Mouse (Mus musculus): ENCODE measurements around the gene Fmn2. TPM values are rescaled to one million over a fixed set of nuclear protein-coding genes. Genes with fewer than 3 reads are reported as not detected.

The Fmn2 gene
- total RNA-seq, 2 experiments from 2014 or later, result 4.3 to 4.4 TPM

DNA sequence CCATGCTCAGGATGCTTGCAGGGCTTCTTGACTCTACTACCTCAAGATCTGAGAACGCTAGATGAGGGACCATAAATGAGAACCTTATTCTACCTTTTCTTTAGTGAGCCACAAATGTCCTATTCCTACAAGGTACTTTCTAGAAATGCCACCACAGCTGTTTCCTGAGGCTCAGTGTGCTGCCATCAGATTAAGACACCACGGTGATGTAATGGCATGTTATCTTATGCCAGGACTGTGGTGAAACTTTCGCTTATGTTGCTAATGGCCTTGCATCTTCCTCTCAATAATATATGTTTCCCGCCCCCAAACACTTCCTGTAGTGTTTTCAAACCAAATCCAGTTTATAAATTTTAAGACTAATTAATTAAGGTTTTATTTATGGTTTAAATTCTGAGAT lies 154.9 kb downstream of the Fmn2 start:
- DNase-seq (ENCODE audit: low spot score in 2 of 2), result no peak

DNA sequence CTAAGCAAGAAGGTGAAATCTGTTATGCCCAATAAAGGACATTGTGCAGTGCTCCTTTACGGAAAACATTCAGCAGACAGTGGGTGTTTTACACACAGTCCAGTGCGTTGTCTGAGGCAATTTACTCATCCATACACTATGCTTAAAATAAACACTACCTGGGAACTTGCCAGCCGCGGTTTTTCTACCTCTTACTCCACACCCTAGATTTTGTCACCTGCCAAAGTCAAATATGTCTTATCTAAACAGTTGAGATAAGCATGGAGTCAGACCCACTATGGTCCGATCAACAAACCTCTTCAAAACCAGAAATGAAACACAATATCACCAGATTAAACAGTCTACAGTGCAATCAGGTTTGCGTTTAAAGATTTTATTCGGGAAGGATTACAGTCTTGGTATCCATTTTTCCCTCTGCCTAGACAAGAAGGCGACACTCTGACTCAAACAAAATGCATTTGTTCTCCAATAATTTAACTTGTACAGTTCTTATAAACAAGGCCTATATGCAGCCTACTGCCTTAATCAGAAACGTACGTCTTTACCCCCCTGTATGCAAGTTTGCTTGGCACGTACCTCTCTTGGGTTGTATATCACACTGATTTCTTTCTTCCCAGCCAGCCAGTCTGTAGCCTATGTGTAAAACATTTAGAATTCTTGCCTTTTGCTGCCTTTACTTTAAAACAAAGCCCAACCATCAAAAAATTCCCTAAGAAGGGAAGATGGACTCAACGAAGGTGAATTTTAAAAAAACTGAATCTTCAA lies 158.0 kb downstream of the Fmn2 start:
- DNase-seq (ENCODE audit: low spot score in 2 of 2), result no peak

- no peak for DNase-seq (ENCODE audit: low spot score in 2 of 2)
These were observed 163.5 kb downstream of the Fmn2 start for GRCm38 (mm10) chr1:174665116-174665515.

DNA sequence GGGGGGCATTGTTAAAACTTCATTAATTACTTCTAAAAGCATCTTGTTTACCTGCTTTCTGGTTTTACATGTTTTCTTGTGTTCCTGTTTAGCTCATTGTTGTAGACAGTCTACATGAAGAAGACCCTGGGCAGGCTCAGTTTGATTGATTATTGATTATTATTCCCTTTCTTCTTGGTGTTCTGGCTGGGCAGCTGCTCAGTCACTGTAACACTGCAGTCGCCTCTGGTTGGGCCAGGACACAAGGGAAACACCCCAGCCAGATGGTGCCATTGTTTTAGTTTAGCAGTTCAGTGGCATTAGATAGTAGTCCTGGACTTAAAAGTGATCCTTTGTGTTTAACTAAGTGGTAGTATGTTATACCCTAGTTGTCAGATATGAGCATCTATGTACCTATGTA lies 167.5 kb downstream of the Fmn2 start:
- no peak for DNase-seq (ENCODE audit: low spot score in 2 of 2)

GRCm38 (mm10) chr1:174670846-174671245 lies 169.2 kb downstream of the Fmn2 start:
- no peak for DNase-seq (ENCODE audit: low spot score in 2 of 2)

DNA sequence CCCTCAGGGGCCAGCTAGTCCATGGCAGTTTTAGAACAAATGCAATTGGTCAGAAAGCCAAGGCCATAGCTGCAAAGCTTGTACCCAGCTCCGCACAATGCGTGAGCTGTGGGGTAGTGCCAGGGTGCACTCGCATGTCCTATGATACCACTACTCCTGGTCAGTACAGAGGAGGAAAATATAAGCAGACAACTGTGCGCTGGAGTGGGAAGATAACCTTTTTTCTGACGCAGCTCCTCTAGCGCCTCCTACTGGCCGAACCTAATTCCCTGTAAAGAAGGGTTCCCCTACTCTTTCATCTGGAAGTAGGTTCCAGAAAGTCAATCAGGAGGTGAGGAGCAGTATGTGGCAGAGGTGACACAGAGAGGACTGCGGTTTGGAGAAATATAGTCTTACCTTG lies 173.0 kb downstream of the Fmn2 start:
- DNase-seq (ENCODE audit: low spot score in 2 of 2), result no peak

DNA sequence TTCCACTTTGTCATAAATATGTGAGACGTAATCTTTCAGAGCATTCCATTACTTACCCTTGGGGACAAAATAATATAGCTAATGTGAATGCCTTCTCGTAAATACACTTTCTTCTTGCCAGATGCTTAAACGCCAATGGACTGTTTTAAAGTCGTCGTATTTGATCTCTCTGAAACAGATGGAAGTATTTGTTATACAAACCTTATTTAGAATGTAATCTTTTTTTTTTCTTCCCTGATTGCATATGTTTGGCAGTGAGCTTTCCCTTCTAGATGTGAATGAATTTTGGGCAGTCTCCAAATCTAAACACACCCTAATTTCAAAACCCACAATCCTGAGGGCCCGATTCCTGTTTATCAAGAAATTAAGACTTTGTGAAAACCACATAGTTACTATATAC lies 173.7 kb downstream of the Fmn2 start:
- no peak for DNase-seq (ENCODE audit: low spot score in 2 of 2)

- DNase-seq (ENCODE audit: low spot score in 2 of 2), result no peak
These were observed 174.6 kb downstream of the Fmn2 start for GRCm38 (mm10) chr1:174676187-174676586.

GRCm38 (mm10) chr1:174677211-174677610 lies 175.6 kb downstream of the Fmn2 start:
- no peak for DNase-seq (ENCODE audit: low spot score in 2 of 2)

DNA sequence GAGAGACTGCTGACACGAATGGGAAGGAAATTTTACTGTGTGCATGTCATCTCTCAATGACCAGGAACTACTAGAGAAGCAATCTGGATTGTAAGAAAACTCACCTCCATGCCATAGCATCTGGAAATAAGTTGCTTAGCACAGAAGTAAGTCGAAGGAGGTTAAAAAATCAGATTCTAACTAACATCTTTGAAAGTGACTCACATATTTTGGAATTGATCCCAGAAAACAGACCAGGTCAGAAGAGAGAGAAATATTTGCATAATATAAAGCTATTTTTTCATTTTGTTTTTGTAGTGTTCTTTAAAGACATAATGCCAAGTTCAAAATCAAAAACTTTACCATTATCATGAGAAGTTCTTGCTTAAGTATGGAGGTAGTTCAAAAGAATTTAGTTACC lies 187.7 kb downstream of the Fmn2 start:
- no peak for DNase-seq (ENCODE audit: low spot score in 2 of 2)

DNA sequence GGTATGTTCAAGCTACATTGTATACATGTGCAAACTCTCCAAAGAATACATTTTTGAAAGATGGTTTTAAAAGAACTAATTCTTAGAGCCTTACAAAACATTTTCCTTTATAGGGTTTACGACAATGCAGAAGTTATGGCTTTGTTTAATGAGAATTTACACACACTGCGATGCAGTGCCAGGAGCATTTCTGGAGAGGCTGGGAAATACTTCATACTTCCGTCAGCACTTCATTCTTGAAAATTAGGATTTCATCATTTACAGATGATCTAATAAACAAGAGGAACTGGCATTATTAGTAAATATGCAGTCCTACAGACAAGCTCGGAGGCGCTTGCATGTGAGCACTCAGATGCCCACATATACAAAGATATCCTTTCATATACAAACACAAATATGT lies 199.2 kb downstream of the Fmn2 start:
- no peak for DNase-seq (ENCODE audit: low spot score in 2 of 2)

GRCm38 (mm10) chr1:174701835-174702234 lies 200.2 kb downstream of the Fmn2 start:
- no peak for DNase-seq (ENCODE audit: low spot score in 2 of 2)

GRCm38 (mm10) chr1:174703909-174704308 lies 202.3 kb downstream of the Fmn2 start:
- DNase-seq (ENCODE audit: low spot score in 2 of 2), result no peak

DNA sequence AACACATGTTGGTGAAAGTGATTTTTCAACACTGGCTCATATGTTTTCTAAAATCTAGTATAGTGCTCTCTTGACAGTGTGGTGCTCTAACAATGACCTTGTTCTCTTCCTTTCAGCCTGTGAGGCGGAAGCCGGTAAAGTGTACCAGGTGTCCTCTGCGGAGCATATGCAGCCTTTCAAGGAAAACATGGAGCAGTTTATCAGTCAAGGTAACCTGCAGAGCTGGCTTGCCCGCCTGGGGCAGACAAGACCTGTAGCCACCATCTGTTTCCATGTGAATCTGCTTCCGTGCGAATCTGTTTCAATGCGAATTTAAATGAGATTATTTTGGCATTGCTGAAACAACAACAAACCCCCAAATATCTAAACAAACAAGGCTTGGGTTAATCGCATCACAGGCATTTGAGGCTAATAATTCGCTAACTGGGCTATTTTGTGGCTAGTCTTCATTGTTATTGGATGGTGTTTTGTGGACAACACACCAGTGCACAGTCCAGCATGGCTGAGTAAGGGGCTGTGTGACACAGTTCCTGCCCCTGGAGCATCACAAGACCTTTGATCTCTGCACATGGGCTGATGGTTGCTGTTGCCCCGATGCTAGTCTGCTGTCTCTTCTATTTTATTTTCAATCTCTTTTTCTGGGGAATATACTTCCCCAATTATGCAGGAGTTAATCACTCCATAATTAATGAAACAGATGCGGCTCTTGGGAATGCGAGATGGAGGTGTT lies 218.3 kb downstream of the Fmn2 start:
- DNase-seq (ENCODE audit: low spot score in 2 of 2), result no peak

DNA sequence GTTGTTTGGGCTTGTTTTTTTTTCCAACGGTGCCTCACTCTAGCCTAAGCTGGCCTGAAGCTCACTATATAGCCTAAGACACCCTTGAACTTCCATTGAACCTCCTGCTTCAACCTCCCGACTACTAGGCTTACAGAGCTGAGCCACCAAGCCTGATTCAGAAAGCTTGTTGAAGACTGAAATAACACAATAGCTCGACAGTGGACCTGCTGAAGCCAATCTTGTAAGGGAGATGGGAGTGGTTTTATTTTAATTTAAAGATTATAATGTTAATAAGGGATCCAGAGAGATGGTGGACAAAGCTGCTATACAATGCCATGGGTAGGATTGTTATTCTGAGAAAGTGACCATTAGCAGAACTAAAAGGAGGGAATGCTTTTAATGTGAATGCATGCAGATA lies 227.1 kb downstream of the Fmn2 start:
- DNase-seq (ENCODE audit: low spot score in 2 of 2), result no peak

DNA sequence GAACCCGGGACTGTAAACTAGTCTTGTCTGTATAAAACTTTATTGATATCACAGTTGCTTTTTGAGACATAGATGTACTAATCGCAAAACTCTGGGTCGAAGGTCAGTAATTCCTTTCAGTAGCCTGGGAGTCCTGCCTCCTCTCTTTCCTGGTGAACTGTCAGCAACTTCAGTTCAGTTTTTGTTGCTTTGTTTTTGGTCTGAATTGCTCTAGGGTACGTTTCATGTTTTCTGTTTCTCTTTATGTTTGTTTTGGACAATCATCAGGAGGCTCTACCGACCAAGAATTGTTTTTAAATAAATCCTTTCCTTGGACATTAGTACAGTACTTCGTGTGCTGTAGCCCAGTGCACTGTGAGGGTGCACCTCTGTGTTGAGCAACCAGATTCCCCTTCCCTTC lies 231.1 kb downstream of the Fmn2 start:
- DNase-seq (ENCODE audit: low spot score in 2 of 2), result no peak

GRCm38 (mm10) chr1:174738958-174739357 lies 237.3 kb downstream of the Fmn2 start:
- no peak for DNase-seq (ENCODE audit: low spot score in 2 of 2)

DNA sequence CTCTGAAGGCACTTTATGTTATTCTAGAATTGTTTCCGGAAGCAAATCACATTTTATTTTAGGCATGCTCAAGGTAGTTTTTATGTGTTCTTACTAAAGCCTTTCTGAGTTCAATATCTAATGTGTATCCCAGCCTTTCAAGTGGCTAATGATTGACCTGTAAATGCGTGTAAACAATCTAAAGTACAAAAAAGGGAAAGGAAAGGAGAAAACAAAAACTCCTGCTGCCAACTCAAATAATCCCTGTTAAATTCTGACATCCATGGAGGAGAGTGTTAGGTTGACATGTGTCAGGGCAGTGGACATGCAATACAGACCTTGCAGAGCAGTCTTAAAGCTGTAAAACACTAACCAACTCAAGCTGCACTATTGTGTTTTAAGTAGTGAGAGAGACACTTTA lies 241.0 kb downstream of the Fmn2 start:
- no peak for DNase-seq (ENCODE audit: low spot score in 2 of 2)

- DNase-seq (ENCODE audit: low spot score in 2 of 2), result no peak
These were observed 246.9 kb downstream of the Fmn2 start for GRCm38 (mm10) chr1:174748520-174748919.

DNA sequence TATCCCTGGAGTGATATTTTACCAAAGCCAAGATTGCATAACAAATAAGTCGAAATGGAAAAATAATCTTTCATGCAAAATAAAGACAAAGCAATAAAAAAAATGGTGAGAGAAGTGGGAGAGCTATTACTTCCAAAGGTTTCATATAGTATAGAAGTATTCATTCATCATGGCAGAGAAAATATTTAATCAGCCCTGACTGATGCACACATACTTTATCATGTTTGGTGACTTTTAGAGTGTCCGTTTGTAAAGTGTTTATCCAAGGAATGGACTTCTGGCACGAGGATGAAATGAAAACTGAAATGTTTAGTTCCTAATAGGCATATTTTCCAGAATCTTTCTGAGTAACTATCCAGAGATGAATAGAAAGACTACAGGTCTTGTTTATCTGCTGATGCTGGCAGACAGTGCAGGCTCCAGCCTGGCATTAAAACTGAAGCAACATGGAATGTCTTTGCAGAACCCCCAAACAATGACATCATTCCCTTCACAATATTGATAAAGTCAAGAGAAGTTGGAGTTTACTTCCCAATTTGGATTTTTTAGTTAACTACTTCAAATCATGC lies 249.4 kb downstream of the Fmn2 start:
- no peak for DNase-seq (ENCODE audit: low spot score in 2 of 2)

GRCm38 (mm10) chr1:174759354-174759753 lies 257.7 kb downstream of the Fmn2 start:
- no peak for DNase-seq (ENCODE audit: low spot score in 2 of 2)

GRCm38 (mm10) chr1:174765757-174766156 lies 264.1 kb downstream of the Fmn2 start:
- no peak for DNase-seq (ENCODE audit: low spot score in 2 of 2)
